Mouse (Mus musculus) MEL-GATA-1-ER (cell line): ENCODE measurements around the gene Vdr.

Experiments used
- DNase-seq: peaks from one replicate; pipeline ENCODE4 v3.0.0-alpha.2; 2012; ENCODE audit warnings: low read depth; ENCODE audit errors: extremely low read depth

Gene Vdr

DNA sequence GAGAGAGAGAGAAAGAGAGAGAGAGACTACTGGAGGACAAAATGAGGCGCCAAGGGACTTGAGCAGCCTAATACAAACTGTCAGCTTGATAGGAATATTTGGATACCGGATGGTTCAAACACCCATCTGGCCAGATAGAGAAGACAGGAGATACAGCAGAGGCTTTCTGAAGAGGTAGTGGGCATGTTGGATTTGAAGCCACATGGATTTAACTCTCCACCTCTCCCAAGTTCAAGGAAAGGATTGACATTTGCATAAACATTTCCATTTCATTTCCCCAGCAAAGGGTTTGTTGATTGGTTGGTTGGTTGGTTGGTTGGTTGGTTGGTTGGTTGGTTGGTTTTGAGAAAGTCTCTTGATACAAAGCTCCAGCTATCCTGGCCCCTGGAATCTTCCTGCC lies 62.6 kb downstream of the Vdr start:
- peak; percentile 69 for DNase-seq

GRCm38 (mm10) chr15:97847285-97847684 lies 63.1 kb downstream of the Vdr start:
- peak; percentile 90 for DNase-seq

DNA sequence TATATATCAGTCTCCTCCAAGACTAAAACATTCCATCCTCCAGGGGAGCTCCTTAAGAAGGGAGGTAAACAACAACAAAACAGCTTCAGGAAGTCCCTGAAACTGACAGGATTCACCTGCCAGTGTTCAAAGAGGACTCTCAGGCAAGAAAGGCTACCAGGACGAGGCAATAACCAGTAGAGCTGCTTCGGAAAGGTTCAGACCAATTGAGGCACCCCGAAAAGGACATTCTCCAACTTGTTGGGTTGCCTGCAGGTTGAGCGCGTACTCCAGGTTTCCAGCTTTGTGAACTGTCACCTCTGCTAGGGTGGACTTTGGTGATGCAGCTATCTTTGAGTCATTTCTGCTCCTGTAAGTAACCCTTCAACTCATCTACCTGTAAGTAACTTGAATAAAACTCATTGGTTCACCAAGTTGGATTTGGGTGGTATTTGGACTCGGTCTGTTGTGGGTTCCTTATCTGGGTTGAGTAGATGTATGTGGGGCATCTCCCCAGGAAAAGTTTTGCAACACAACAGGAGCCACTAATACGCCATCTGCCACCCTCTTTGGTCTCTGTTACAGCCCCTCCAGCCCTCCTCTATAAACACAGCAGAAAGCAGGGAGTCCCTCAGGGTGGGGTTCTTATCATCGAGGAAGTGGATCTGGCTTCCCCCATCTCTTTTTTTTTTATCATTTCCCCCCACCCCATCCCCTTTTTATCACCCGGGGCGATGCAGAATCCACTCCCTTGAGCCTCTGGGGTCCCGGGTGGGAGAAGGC lies 64.1 kb downstream of the Vdr start:
- DNase-seq, result peak; percentile 70

DNA sequence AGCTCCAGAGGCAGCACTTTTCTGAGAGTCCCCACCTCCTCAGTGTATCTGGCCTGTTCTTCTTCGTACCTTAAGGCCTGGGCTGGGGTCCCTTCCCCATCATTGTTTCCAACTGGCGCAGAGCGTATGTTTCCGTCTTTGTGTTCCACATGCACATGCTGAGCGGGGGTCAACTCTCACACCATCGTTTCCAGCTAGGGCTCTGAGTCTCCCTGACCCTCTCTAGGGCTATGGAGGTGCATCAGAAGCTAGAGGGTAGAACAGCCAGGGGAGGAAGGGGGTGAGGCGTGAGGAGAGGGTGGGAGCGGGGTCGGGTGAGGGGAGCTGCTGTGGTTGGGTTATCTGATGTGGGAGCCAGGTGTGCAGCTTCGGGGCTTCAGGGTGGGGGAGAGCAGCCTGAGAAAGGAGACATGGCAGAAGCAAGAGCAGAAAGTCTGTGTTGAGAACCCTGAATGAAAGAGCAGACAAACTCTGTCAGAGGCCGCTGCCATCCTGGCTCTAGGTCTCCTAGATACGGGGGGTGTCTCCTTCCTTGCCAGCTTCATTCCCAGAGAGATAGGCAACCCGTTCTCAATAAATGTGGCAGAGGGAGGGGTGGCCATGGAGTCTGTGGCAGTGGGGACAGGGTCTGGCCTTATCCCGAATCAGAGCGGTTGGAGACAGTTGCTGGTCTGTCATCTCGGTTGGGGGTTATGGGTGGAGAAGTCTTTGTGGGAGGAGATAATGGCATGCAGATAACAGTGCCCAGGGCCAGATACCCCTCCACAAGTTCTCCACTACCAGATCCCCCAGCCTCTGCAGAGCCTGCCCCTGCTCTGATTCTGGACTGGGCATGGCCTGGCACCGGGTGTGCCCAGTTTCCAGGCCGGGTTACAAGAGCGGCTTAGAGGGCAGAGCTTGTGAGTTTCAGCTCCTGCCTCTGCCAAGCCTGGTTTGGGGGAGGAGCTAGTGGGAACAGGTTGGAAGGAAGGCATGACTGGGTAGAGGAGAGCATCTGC lies 66.1 kb downstream of the Vdr start, which contains the start of gene Hdac7:
TSS of gene Hdac7 (minus strand) at position 466 of the 998 bp plus-strand sequence.
- peak; percentile 96 for DNase-seq

DNA sequence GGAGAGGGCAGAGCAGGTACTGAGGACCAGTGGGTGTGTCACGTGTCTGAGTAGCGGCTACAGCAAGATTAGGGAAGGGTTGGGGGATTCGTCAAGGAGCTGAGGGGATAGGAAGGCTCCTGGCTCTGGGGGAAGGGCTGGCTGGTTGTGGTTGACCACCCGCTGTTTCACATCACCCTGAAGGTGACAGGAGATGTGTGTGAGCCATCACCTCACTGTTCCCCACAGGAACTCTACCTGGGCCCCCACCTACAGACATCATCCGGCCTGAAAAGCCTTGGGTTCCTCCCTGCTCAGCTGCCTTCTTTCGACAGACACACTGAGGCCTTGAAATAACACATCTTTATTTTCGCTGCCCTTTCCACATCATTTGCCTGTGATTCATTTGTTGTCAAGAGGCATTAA lies 67.2 kb downstream of the Vdr start:
- DNase-seq, result peak; percentile 91

- DNase-seq, result no peak
These were observed 68.4 kb downstream of the Vdr start for GRCm38 (mm10) chr15:97842058-97842457.

DNA sequence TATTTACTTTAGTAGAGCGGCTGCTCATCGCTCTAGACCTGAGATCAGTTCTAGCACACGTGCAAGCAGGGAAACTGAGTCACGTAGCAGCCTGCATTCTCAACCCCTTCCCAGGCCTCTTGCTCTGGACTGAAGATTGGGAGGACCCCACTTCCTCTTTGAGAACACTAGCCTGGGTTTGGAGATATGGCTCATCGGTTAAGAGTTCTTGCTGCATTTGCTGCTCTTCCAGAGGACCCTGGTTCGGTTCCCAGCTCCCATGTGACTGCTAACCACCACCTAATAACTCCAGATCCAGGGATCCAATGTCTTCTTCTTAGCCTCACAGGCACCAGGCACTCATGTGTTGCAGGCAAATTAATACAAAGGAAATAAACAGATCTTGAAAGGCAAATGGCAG lies 69.0 kb downstream of the Vdr start:
- DNase-seq, result peak; percentile 95

- peak; percentile 52 for DNase-seq
These were observed 69.6 kb downstream of the Vdr start for GRCm38 (mm10) chr15:97840781-97841180.

- DNase-seq, result peak; percentile 91
These were observed 70.4 kb downstream of the Vdr start for GRCm38 (mm10) chr15:97839991-97840455.

DNA sequence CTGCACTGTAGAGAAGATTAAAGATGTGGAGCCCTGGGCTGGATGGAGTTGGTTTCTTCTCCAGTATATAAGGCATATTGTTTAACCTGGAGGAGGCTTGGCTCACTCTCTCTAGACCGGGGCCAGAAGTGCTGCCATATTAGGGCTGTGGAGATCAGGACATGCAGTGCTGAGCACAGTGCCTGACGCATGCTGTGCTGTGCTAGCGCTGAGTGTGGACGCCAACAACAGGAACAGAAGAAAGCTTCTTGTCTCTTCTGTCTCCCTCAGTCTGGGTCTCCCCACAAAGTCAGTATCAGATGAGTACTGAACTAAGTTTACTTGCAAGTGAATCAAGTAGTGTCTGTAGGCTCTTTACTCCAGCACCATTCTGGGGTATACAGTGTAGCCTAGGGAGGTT lies 71.0 kb downstream of the Vdr start:
- no peak for DNase-seq

- no peak for DNase-seq
These were observed 71.4 kb downstream of the Vdr start for GRCm38 (mm10) chr15:97839012-97839411.

GRCm38 (mm10) chr15:97838395-97838794 lies 72.0 kb downstream of the Vdr start:
- DNase-seq, result no peak

- DNase-seq, result no peak
These were observed 72.9 kb downstream of the Vdr start for GRCm38 (mm10) chr15:97837491-97838061.

GRCm38 (mm10) chr15:97836894-97837247 lies 73.6 kb downstream of the Vdr start:
- no peak for DNase-seq

- no peak for DNase-seq
These were observed 74.1 kb downstream of the Vdr start for GRCm38 (mm10) chr15:97836153-97836893.

DNA sequence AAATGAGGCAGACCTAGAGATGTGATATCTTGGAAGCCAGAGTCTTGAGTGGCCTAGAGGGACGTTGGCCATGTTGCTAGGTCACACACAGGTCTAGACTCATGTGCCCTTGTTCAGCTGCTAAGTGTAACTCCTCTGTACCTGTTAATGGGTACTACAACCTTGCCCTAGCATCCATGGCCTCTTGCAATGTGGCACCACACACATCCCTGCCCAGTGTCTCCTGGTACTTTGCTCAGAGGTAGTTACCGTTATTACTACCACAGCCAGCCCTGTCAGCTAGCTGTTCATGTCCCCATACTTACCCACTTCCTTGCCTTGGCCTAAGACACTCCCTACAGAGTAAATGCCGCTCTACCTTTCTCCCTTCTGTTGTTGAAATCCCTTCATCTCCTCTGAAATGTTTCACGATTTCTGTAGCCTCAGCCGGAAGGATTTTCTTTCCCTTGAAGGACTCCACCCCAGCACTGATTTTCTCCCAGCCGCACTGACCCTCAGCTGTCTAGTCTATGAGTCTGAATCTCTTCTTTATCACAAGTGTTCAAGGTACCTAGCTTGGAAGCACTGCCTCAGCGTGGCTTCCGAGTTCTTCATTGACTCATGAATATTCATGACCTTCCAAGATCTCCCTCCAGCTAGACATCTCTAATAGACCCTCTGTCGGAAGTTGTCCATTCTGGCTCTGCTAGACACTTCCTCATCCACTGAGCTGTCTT lies 77.5 kb downstream of the Vdr start:
- DNase-seq, result no peak

GRCm38 (mm10) chr15:97831987-97832640 lies 78.3 kb downstream of the Vdr start:
- DNase-seq, result no peak

DNA sequence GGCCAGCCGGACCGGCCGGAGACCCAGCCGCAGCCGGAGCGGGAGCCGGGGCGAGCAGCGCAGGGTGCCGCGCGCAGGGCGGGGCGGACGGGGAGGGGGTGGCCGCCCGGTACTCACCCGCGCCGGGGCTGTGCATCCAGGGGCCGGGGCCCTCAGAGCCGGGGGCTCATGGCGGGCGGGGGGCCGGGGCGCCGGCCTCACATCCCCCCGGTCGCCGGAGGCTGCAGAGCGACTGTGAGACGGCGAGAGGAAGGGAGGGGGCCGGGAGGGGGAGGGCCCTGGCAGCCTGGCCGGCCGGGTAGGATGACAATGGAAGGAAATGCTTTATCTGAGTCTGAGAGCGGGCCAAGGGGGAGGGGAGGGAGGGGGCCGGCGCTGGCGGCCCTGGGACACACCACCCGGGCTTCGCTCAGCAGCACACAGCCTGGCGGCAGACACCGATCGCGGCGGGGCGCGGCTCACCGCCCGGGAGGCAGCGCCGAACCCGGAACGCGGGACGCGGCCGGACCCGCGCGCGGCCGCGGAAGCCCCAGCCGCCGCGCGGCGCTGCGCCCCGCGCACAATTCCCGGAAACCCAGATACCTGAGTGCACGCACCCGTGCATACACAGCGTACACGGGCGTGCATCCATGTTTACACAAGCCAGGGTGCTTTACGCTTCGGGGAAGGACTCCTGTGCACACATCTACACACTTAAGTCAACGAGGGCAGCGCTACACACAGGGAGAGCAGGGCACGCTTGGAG lies 79.0 kb downstream of the Vdr start:
- peak; percentile 77 for DNase-seq

GRCm38 (mm10) chr15:97830788-97831241 lies 79.6 kb downstream of the Vdr start:
- peak; percentile 59 for DNase-seq
